Mouse (Mus musculus) lung, postnatal 0 days (tissue): ENCODE data around the gene Eif4g3.
"Not testable (repeated sequence)": the region's sequence is repeated elsewhere in the genome, so short reads cannot be mapped to it uniquely, and the experiment has no call there.

Source experiments
- CTCF ChIP-seq: IDR thresholded peaks from 2 replicates; pipeline ENCODE4 v1.5.1; 2016; ENCODE audit warnings: antibody characterized with exemption, mild to moderate bottlenecking
- EP300 ChIP-seq: IDR thresholded peaks from 2 replicates; pipeline ENCODE4 v1.6.1; 2016; ENCODE audit warnings: antibody characterized with exemption, mild to moderate bottlenecking, control low read depth

- not testable (repeated sequence) for TF ChIP-seq CTCF, EP300
Measured at GRCm38 (mm10) chr4:138057196-138057754, 64.5 kb downstream of the Eif4g3 start.
